Mouse (Mus musculus) embryonic fibroblast, embryonic 13.5 days (primary cell): ENCODE measurements around the gene Sumo3.

Experiments
- CTCF ChIP-seq: IDR thresholded peaks from 2 replicates; pipeline ENCODE4 v1.5.1; 2011; ENCODE audit warnings: mild to moderate bottlenecking, control low read depth, low read length, moderate library complexity, borderline replicate concordance; ENCODE audit not compliant: insufficient read depth
- POLR2A ChIP-seq: IDR thresholded peaks from 2 replicates; pipeline ENCODE4 v1.6.1; 2011; ENCODE audit warnings: low read depth, mild to moderate bottlenecking, control low read depth, low read length, moderate library complexity

- TF ChIP-seq CTCF (no peak), POLR2A (no peak)
Measured at GRCm38 (mm10) chr10:77581023-77581407, 24.9 kb upstream of the Sumo3 start.
